Mouse (Mus musculus) CH12F3 (cell line): ENCODE results near the gene Olfr582.

Source experiments
- in situ Hi-C: fragments of 300-500 bp; cut with MboI; formaldehyde crosslinking; loops from 2 replicates; pipeline ENCODE4 v1.14.3; 2020; ENCODE audit warnings: low sequenced_read_pairs

The Olfr582 gene

GRCm38 (mm10) chr7:103037724-103038123 lies at the start of gene Olfr582:
Gene Olfr582, plus strand, starts transcription at chr7:103038024.
- in situ Hi-C loops, result no loop called here

DNA sequence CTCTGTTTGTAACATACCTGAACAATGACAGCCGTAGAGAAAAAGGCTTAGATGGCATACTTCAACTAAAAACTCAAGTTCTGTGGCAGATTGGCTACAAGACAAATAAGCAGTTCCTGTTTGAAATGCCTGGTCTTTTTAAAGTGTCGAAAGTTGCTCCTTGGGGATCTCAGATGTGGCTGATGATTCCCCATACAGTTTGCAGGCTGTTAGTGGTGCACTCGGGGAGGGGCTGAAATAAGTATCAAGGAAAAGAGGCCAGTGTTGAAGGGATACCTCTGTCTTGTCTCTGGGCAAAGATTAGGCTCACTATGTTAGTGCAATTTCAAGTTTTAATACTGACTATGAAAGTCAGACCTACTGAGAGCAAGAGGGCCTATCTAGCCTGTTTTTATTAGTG lies 48.6 kb upstream of the Olfr582 start, which contains the start of gene Olfr578:
Gene Olfr578, minus strand, starts transcription at position 101 of the 400 bp plus-strand sequence.
- in situ Hi-C loops, result no loop called here

DNA sequence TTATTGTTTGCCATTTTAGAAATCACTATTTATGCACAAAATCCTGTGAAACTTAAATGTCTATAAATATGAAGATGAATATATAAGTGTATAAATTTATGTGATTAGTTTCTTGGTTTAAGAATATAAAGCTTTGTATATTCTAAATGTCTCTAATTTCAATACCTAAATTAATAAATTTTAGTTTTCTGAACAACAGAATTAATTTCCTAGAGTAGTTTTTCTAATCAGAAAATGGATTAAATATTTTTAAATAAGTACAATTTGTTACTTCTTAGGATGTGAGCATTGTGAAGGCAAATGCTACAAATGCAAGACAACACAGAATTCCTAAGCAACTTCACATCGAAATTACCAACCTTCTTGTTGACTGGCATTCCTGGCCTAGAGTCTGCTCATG lies 13.2 kb downstream of the Olfr582 start, which contains the start of gene Olfr583:
Gene Olfr583, plus strand, starts transcription at position 301 of the 400 bp plus-strand sequence.
- in situ Hi-C loops, result no loop called here

DNA sequence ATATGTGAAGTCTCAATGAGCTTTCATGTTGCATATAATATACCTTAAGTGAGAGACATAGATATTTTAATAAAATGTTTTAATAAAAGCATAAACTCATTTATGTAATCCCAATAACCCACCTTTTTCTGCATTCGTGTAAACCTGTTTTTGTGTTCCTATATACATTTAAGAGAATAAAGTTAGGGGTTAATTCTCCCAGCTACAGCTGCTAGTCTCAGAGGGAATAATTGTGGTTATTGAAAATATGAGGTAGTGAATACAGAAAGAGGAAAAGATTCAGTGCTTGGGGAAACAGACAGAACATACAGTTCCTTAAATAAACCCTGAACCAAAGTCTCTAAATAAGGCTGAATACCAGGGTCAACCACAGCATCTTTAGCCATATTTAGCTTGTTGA lies 43.8 kb downstream of the Olfr582 start, which contains the start of gene Olfr584:
Gene Olfr584, plus strand, starts transcription at position 301 of the 400 bp plus-strand sequence.
- in situ Hi-C loops, result no loop called here
